Mouse (Mus musculus) hindbrain, embryonic 11.5 days (tissue): ENCODE results near the gene Dazap2. TPM values are rescaled to one million over a fixed set of nuclear protein-coding genes. Genes with fewer than 3 reads are reported as not detected.
A peak's percentile ranks its signal among the peaks of the same experiment; 100 is the strongest.

Experiments
- ATAC-seq: fragments of 200-750 bp; cut with Nextera tagmentation; 2 replicates; pipeline ENCODE4 v1.8.0; 2017; ENCODE audit warnings: mild to moderate bottlenecking, moderate TSS enrichment, moderate library complexity; ENCODE audit not compliant: low FRiP score
- DNase-seq: peaks from one replicate; pipeline ENCODE4 v3.0.0-alpha.2; 2015; ENCODE audit warnings: low spot score
- H3K27ac ChIP-seq: fragments of 300-500 bp; sonication (generic); 2 replicates; pipeline ENCODE4 v1.5.1; 2014; ENCODE audit warnings: mild to moderate bottlenecking, low read depth, low read length
- H3K27me3 ChIP-seq: fragments of 300-500 bp; sonication (generic); 2 replicates; pipeline ENCODE4 v1.6.1; 2014; ENCODE audit warnings: mild to moderate bottlenecking, low read length, moderate library complexity, mixed read lengths; ENCODE audit not compliant: control insufficient read depth, insufficient read depth
- H3K36me3 ChIP-seq: fragments of 300-500 bp; sonication (generic); 2 replicates; pipeline ENCODE4 v1.6.1; 2014; ENCODE audit warnings: mild to moderate bottlenecking, low read length, moderate library complexity, mixed read lengths; ENCODE audit not compliant: control insufficient read depth, insufficient read depth
- H3K4me1 ChIP-seq: fragments of 300-500 bp; sonication (generic); replicated peaks from 2 replicates; pipeline ENCODE4 v1.6.1; 2014; ENCODE audit warnings: low read length, mixed read lengths; ENCODE audit not compliant: control insufficient read depth, insufficient read depth
- H3K4me2 ChIP-seq: fragments of 300-500 bp; sonication (generic); replicated peaks from 2 replicates; pipeline ENCODE4 v1.6.1; 2014; ENCODE audit warnings: mild to moderate bottlenecking, low read depth, low read length
- H3K4me3 ChIP-seq: fragments of 300-500 bp; sonication (generic); 2 replicates; pipeline ENCODE4 v1.5.1; 2014; ENCODE audit warnings: low read depth, low read length
- H3K9ac ChIP-seq: fragments of 300-500 bp; sonication (generic); 2 replicates; pipeline ENCODE4 v1.6.1; 2014; ENCODE audit warnings: low read depth, low read length
- H3K9me3 ChIP-seq: fragments of 300-500 bp; sonication (generic); 2 replicates; pipeline ENCODE4 v1.6.1; 2016; ENCODE audit warnings: low read length; ENCODE audit not compliant: control insufficient read depth
- WGBS: fragments of 180-500 bp; shearing (Covaris S2); extraction: QIAGEN DNeasy Blood & Tissue Kit; methylation state at CpG from one replicate; pipeline ENCODE4 v1.1.7; 2014; 5-methylcytosine and 5-hydroxymethylcytosine counted together
- polyA plus RNA-seq: library from polyadenylated mRNA; unstranded; fragments of >200 nt; fragmentation: Nextera tagmentation; extraction: Ambion mirVana; gene quantifications from 2 replicates; pipeline ENCODE4 v1.2.1, GENCODE M21; 2014

Dazap2 gene
- 256 and 266 TPM in 2 replicates for polyA plus RNA-seq

- under 1% methylated on average over 62 of the region's 99 CpGs for WGBS
- ATAC-seq (peak; percentile 90), DNase-seq (peak; percentile 98)
- H3K27ac ChIP-seq = peak within 1 kb of the TSS; percentile 97
- peak within 1 kb of the TSS; percentile 92 for H3K4me3 ChIP-seq
- no peaks in the 10 kb centered on the region; the same call in 1 of the 2 replicates for H3K4me1 ChIP-seq
- peak within 1 kb of the TSS; percentile 88 for H3K9ac ChIP-seq
- peak within 1 kb of the TSS; percentile 84 for H3K4me2 ChIP-seq
- H3K27me3 ChIP-seq = no peaks in the 10 kb centered on the region
- no peaks in the 10 kb centered on the region for H3K9me3 ChIP-seq
- peaks cover 3% of the 10 kb centered on the region for H3K36me3 ChIP-seq
Observed at GRCm38 (mm10) chr15:100614996-100615824, at the start of gene Dazap2. Gene Dazap2 (plus strand): TSS chr15:100615349.

GRCm38 (mm10) chr15:100566531-100566930 lies 48.6 kb upstream of the Dazap2 start:
- no peak for DNase-seq
- Histone ChIP-seq H3K27me3 (no peaks in the 10 kb centered on the region), H3K36me3 (no peaks in the 10 kb centered on the region), H3K9me3 (no peaks in the 10 kb centered on the region), H3K4me1 (no peaks in the 10 kb centered on the region), H3K4me2 (no peak overlapping the region), H3K4me3 (no peak overlapping the region), H3K9ac (no peak overlapping the region), H3K27ac (no peak overlapping the region)
- 68% methylated on average over 2 of the region's 2 CpGs for WGBS
- no peak for ATAC-seq

- no peak for ATAC-seq
- Histone ChIP-seq H3K9ac (no peak overlapping the region), H3K9me3 (no peaks in the 10 kb centered on the region), H3K27me3 (no peaks in the 10 kb centered on the region), H3K36me3 (no peaks in the 10 kb centered on the region), H3K4me1 (no peaks in the 10 kb centered on the region), H3K27ac (no peak overlapping the region), H3K4me2 (no peak overlapping the region), H3K4me3 (no peak overlapping the region)
- DNase-seq = no peak
- WGBS = 72% methylated on average over 3 of the region's 3 CpGs
Observed at GRCm38 (mm10) chr15:100569239-100569638, 45.9 kb upstream of the Dazap2 start.

- WGBS = 63% methylated on average over 6 of the region's 6 CpGs
- Histone ChIP-seq H3K36me3 (no peaks in the 10 kb centered on the region), H3K27ac (no peak overlapping the region), H3K4me1 (no peaks in the 10 kb centered on the region), H3K9ac (no peak overlapping the region), H3K4me2 (no peak overlapping the region), H3K27me3 (no peaks in the 10 kb centered on the region), H3K9me3 (no peaks in the 10 kb centered on the region), H3K4me3 (no peak overlapping the region)
- ATAC-seq (no peak), DNase-seq (no peak)
Observed at GRCm38 (mm10) chr15:100573946-100574345, 41.2 kb upstream of the Dazap2 start.

GRCm38 (mm10) chr15:100574378-100574777 lies 40.8 kb upstream of the Dazap2 start:
- H3K27ac ChIP-seq = no peak overlapping the region
- ATAC-seq (no peak), DNase-seq (no peak)
- no peaks in the 10 kb centered on the region for H3K9me3 ChIP-seq
- no peak overlapping the region for H3K4me2 ChIP-seq
- no peaks in the 10 kb centered on the region for H3K36me3 ChIP-seq
- 86% methylated on average over 2 of the region's 2 CpGs for WGBS
- H3K9ac ChIP-seq = no peak overlapping the region
- H3K4me1 ChIP-seq = no peaks in the 10 kb centered on the region
- H3K4me3 ChIP-seq = no peak overlapping the region
- H3K27me3 ChIP-seq = no peaks in the 10 kb centered on the region

- no peaks in the 10 kb centered on the region for H3K4me1 ChIP-seq
- no peak overlapping the region for H3K4me2 ChIP-seq
- WGBS = 89% methylated on average over 12 of the region's 12 CpGs
- no peak overlapping the region for H3K4me3 ChIP-seq
- no peak overlapping the region for H3K27ac ChIP-seq
- H3K36me3 ChIP-seq = no peaks in the 10 kb centered on the region
- H3K9me3 ChIP-seq = no peaks in the 10 kb centered on the region
- no peak overlapping the region for H3K9ac ChIP-seq
- H3K27me3 ChIP-seq = no peaks in the 10 kb centered on the region
- no peak for DNase-seq
- no peak for ATAC-seq
Observed at GRCm38 (mm10) chr15:100575366-100575765, 39.8 kb upstream of the Dazap2 start.

- H3K36me3 ChIP-seq = no peaks in the 10 kb centered on the region
- 94% methylated on average over 6 of the region's 6 CpGs for whole genome bisulfite sequencing
Observed at GRCm38 (mm10) chr15:100576392-100576791, 38.8 kb upstream of the Dazap2 start.

GRCm38 (mm10) chr15:100576810-100577209 lies 38.3 kb upstream of the Dazap2 start:
- Histone ChIP-seq H3K4me2 (no peak overlapping the region), H3K9me3 (no peaks in the 10 kb centered on the region), H3K4me3 (no peak overlapping the region), H3K27me3 (no peaks in the 10 kb centered on the region), H3K4me1 (no peaks in the 10 kb centered on the region), H3K27ac (no peak overlapping the region), H3K9ac (no peak overlapping the region), H3K36me3 (no peaks in the 10 kb centered on the region)
- WGBS = 87% methylated on average over 6 of the region's 6 CpGs
- DNase-seq = no peak
- ATAC-seq = no peak

More at GRCm38 (mm10) chr15:100576392-100576791, 38.8 kb upstream of the Dazap2 start:
- no peak overlapping the region for H3K4me3 ChIP-seq
- H3K4me2 ChIP-seq = no peak overlapping the region
- DNase-seq = no peak
- no peak for ATAC-seq
- no peaks in the 10 kb centered on the region for H3K9me3 ChIP-seq
- H3K9ac ChIP-seq = no peak overlapping the region
- no peaks in the 10 kb centered on the region for H3K4me1 ChIP-seq
- no peaks in the 10 kb centered on the region for H3K27me3 ChIP-seq
- H3K27ac ChIP-seq = no peak overlapping the region

GRCm38 (mm10) chr15:100577972-100578371 lies 37.2 kb upstream of the Dazap2 start:
- DNase-seq (no peak), ATAC-seq (no peak)
- H3K9ac ChIP-seq = no peak overlapping the region
- no peak overlapping the region for H3K27ac ChIP-seq
- H3K36me3 ChIP-seq = no peaks in the 10 kb centered on the region
- H3K4me2 ChIP-seq = no peak overlapping the region
- 90% methylated on average over 16 of the region's 16 CpGs for WGBS
- no peak overlapping the region for H3K4me3 ChIP-seq
- no peaks in the 10 kb centered on the region for H3K27me3 ChIP-seq
- no peaks in the 10 kb centered on the region for H3K4me1 ChIP-seq
- H3K9me3 ChIP-seq = no peaks in the 10 kb centered on the region
